Mouse (Mus musculus) regulatory T cell (primary cell): ENCODE data around the gene Kif18b.

ENCODE experiments used
- in situ Hi-C: fragments of 300-600 bp; cut with MboI, MseI; formaldehyde crosslinking; loops from one replicate; pipeline ENCODE4 v1.15.1; 2025; ENCODE audit warnings: high pct_unique_total_duplicates

Gene Kif18b

DNA sequence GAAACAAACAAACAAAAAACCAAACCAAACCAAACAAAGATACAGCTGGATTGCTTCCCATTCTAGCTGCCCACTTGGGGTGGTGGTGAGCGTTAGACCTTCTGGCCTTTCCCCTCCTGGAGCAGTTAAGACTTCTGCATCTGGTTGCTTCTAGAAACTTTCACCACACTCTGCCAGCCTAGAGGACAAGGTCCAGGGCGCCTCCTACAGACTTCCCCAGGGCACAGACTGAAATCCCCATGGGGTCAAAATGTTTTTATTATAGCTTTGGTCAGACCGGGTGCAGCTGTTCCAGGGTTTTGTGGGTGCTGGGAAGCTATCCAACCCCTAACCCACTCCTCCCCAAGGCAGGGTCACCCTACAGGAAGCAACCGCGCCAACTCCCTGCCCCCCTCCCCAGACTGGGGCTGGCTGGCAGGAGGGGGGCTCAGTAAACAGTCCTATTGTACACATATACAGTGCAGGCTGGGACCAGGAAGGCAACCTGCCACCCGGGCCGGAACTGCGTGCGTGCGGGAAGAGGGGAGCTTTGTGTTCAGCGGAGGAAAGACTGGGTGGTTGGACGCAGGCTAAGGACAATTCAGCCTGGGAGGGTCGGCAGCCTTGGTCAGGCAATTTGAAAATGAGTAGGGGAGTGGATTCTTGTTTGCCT, 14.2 kb upstream of the Kif18b start:
- in situ Hi-C loops = no loop called here

DNA sequence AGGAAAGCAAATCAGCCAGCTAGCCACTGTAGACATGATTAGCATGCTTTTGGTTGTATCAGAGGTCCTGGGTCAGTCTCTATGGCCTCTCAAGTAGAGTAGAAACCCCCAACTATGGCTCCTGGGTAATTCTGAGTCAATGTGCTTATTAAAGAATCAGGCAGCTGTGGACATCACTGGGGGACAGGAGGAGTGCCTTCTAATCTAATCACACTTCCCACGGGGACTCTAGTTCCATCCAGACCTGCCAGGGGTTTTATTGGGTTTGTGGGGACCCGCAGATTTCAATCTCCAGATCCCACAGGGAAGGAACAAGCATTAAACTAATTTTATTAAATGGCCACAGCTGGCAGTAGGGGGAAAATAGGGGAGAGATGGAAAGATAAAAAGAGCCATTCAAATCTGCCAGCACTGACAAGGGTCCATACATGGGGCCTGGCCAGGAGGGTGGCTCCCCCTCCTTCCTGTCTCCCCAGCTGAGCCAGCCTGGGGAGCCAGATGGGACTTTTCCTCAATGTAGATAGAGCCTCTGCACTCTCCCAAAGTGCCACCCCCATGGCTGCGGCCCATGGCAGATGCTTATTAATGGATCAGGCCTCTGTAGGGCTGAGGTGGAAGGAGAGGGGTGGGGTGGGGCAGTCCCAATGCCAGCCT, 12.7 kb upstream of the Kif18b start:
- in situ Hi-C loops = no loop called here

DNA sequence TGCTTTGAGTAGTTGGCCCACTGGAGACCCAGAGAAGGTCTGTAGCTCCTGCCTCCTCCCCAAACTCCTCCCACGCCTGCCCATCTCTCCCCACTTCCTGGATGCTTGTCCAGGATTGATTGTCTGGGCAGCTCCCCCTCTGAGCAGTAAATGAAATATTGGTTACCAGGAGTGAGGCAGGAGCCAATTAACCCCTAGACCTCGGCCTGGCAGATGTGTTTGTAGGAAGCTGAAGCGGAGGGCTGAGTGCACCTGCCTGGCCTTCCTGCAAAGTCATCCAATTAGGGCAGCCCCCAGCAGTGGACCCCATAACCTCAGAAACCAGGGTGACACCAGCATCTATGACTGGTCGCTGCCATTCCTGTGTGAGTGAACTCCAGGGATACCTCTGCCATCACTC, 11.3 kb upstream of the Kif18b start:
- in situ Hi-C loops = no loop called here

DNA sequence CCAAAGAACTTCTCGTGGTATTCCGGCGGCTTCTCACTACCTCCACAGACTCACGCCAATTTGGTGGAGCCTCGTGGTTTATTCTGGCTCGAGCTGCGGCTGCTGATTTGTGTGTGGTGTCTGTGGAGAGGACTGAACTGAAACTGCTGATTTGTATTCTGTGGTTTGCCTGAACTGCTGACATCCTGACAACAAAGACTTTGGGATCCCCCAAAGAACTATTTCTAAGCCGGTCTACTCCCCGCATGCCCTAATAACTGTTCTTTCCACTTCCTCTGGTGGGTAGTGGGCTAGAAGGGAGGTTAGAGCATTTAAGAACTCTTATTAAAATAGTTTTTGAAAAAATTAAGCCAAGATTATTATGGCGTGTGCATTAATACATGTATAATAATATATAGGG, 5.7 kb upstream of the Kif18b start:
- in situ Hi-C loops = no loop called here

GRCm38 (mm10) chr11:102925351-102925717, 410 bp upstream of the Kif18b start:
- in situ Hi-C loops = no loop called here

- in situ Hi-C loops = no loop called here
Observed at GRCm38 (mm10) chr11:102921491-102921890, 3.4 kb downstream of the Kif18b start.

GRCm38 (mm10) chr11:102918077-102918476, 6.8 kb downstream of the Kif18b start:
- in situ Hi-C loops = no loop called here

DNA sequence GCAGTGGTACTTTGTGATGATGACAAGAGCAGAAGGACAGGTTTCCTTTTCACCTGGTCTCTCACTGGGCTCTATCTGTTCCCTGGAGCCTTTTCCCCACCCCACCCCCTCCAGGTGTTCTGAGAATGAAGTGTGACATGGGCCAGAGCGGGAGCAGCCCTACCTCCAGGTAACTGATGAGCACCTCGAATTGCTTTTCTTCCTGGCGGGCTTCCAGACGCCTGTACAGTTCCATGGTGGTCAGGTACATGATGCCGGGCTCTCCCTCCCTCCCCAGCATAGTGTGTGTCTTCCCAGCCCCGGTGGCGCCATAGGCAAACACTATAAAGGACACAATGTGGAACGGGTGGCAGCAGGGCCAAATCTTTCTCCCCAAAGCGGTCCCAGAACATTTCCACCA, 9.5 kb downstream of the Kif18b start:
- in situ Hi-C loops = no loop called here

DNA sequence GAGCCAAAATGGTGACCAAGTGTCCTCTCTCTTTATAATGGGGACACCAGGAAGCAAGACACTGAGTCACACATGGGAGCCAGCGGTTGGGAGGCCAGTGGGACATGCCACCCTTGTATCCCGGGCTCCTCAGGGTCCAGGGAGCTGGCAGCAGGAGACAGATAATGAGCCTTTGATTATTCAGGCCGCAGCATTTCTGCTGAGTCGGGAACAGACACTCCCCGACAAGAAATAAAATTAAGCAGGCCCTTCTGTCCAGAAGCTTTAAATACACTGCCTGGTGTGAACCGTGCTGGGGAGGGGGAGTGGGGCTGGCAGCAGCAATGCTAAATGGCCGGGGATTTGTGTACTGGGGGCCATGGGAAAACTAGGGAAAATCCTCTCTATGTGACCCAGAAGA, 13.5 kb downstream of the Kif18b start:
- in situ Hi-C loops = no loop called here

DNA sequence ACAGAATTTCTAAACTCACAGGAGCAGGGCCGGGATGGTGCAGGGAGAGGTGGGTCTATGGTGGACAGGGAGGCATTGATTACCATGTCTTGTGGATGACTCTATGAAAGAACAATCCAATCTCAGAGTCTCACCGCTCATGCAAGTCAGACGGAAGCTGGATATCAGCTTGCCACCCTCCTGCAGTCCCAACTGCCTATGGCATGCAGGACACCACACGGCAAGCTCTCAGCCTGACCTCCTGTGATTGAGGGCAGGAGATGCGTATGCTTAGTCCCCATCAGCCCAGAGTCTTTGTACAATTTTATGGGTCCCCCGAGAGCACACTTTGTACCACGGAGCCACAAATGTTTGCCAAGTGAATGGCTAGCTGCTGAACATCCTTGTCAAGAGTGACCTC, 21.3 kb downstream of the Kif18b start:
- in situ Hi-C loops = no loop called here

DNA sequence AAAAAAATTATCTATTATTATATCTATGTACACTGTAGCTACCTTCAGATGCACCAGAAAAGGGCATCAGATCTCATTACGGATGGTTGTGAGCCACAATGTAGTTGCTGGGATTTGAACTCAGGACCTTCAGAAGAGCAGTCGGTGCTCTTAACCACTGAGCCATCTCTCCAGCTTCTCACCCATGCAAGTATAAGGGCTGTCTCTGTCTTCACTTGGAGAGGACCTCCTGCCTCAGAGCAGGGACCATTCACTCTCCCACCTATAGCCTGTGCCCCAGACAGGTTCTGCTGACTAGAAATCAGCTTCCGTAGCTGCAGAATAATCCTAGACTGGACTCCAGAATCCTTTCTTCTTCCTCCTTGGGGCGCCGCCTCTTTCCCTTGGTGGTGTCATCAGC, 22.8 kb downstream of the Kif18b start:
- in situ Hi-C loops = no loop called here

GRCm38 (mm10) chr11:102901199-102901598, 23.7 kb downstream of the Kif18b start:
- in situ Hi-C loops = no loop called here

DNA sequence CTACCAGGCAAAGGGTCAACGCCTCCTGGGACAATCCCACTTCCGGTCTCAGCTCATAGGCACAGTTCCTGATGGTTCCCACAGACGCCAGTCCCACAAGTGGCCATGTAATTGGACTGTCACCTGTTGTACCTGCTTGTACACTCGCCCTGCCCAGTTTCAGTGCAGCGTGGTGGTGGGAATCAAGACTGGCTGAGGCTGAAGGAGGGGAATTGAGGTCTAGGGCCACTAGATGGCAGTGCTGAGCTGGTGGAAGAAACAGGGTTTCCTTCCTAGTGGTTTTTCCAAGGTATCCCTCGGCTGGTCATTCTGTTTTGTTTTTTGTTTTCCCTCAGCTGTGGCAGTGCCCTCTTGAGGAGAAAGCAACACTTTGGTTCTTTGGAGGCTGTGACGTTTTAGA, 24.2 kb downstream of the Kif18b start, which contains the start of gene Gfap:
Gene Gfap, minus strand, starts transcription at position 150 of the 400 bp plus-strand sequence.
- in situ Hi-C loops = no loop called here

DNA sequence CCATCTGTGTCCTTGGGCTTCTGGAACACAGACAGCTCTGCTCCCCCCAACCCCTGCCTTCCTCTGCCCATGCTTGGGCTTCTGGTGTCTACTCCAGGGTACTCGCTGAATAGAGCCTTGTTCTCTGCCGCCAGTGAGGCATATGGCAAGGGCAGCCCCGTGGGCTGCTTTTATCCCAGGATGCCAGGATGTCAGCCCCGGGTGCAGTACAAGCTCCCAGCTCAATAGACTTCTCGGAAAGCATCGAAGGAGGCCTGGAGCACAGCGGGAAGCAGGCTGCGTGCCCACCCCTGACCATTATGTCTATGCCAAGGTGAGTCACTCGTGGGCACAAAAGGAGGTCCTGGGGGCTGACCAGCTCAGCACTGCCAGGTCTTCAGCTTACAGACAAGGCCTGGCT, 26.5 kb downstream of the Kif18b start:
- in situ Hi-C loops = loop anchor here (5.0 kb wide), 1 partner anchor 94 kb away; no protein-coding TSS in a partner anchor

DNA sequence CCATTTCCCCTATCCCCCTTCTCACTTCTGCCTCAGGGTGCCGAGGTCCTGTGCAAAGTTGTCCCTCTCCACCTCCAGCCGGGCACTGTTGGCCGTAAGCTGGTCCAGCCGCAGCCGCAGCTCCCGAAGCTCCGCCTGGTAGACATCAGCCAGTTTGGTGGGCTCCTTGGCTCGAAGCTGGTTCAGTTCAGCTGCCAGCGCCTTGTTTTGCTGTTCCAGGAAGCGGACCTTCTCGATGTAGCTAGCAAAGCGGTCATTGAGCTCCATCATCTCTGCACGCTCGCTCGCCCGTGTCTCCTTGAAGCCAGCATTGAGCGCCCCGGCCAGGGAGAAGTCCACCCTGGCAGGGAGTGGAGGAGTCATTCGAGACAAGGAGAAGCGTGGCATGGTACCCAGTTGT, 28.3 kb downstream of the Kif18b start:
- in situ Hi-C loops = loop anchor here (5.0 kb wide), 1 partner anchor 96 kb away; no protein-coding TSS in a partner anchor

- in situ Hi-C loops = loop anchor here (5.0 kb wide), 1 partner anchor 97 kb away; no protein-coding TSS in a partner anchor
Observed at GRCm38 (mm10) chr11:102895779-102896178, 29.1 kb downstream of the Kif18b start.

GRCm38 (mm10) chr11:102894716-102895115, 30.2 kb downstream of the Kif18b start:
- in situ Hi-C loops = loop anchor here (5.0 kb wide), 1 partner anchor 98 kb away; no protein-coding TSS in a partner anchor

- in situ Hi-C loops = no loop called here
Observed at GRCm38 (mm10) chr11:102893015-102893651, 31.8 kb downstream of the Kif18b start.

GRCm38 (mm10) chr11:102890096-102890495, 34.8 kb downstream of the Kif18b start:
- in situ Hi-C loops = no loop called here

DNA sequence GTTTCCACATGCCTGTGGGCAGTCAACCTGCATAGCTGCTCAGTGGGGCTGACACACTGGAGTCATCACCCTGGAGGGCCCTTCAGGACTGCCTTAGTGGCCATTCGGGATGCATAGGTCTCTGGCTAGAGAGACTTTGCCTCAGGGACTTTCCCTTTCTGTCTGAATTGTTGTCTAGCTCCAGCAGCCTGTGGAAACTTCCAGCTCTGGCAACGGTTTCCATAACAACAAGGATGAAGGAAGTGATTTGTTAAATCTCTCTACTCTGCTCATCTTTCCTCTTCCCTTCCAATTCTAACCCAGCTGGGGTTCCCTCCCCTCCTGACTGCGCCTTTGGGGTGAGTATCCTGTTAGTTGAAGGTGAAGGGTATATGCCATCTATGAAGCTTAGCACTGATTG, 36.8 kb downstream of the Kif18b start:
- in situ Hi-C loops = loop anchor here (10.0 kb wide), 1 partner anchor 1453 kb away; no protein-coding TSS in a partner anchor

GRCm38 (mm10) chr11:102887433-102887832, 37.5 kb downstream of the Kif18b start:
- in situ Hi-C loops = loop anchor here (10.0 kb wide), 1 partner anchor 1453 kb away; no protein-coding TSS in a partner anchor

DNA sequence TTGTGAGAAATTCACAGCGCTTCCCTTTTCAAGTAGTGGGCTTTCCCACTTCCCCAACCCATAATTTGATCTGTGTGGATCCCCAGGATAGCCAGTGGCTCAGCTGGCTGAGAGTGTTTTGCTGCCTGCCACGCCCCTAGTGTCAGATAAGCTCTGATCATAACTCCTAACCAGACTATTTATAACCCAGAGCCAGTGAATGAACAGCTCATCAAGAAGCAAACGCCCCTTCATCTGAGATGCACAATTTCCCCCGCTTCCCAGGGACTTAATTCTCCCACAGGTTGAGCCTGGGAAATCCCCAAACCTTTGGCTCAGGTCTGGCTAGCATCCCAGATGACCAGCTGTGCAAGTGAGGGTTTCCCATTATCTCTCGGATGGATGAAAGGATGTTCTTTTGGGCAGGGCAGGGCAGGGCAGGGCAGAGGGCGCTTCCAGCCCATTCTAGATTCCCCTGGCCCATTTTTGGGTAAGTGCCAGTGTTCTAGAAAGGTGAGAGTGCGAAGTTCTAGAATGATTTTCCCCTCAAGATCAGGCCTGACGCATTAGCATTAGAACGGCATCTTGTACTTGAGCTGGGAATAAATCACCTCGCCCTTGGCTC, 40.2 kb downstream of the Kif18b start, which contains the start of gene Fam187a:
Gene Fam187a, plus strand, starts transcription at position 554 of the 604 bp plus-strand sequence.
- in situ Hi-C loops = loop anchor here (10.0 kb wide), 1 partner anchor 1450 kb away; no protein-coding TSS in a partner anchor
